Comparison of ENCODE assay signal across 19 mouse cellular contexts in the genomic region with DNA sequence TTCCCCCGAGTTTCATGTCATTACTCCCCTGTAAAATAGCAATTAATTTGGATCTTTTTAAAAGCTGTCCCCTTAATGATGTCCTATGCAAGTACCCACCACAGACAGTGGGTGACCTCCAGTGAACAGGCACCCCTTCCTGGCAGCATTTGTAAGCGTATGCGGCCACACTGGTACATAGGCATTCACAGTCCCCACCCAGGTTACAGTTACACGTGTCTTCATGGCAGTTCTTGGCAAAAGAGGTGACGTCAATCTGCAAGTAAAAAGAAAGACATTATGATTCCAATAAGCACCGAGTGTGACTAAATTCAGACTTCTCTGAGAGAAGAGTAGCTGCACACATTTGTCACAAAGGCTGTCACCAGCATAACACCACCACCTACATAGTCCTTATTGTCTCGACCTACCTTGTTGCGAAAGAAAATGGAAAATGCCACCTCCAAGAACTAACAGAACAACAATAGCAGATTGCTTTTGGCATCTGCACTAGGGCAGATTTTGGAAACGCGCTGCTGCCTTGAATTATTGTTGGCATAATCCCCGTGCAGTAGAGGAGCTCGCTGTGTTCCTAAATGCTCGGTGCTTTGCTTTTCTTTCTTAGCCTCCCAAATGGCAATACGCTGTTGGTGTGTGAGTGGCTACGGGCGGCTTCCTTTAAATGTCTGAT.
DNase-seq lines count a peak whose midpoint lies in the region; ATAC-seq and TF ChIP-seq lines count a peak whose summit lies in the region.
"Had no signal": no experiment of that assay in that cellular context is flagged by ENCODE, and none has a peak within 500 bp of the region (broad histone marks: within the 10 kb centered on the region; RNA-seq: fewer than 3 reads in every experiment).

No protein-coding gene starts in this region.

- peak; percentile 6 to 15 for DNase-seq in frontal cortex, postnatal 36 days (ENCODE audit: low spot score in 2 of 2)
- no peak for DNase-seq in frontal cortex, postnatal 25 days (ENCODE audit: low spot score in 2 of 2)
- peak; percentile 56 for DNase-seq in brain, adult 2 months (ENCODE audit: low read depth, low spot score)
- DNase-seq in layer of hippocampus, postnatal 10 days (ENCODE audit: low spot score in 2 of 2) = peak; percentile 9 to 13
- DNase-seq in hindbrain, embryonic 11.5 days (ENCODE audit: low spot score) = no peak
- DNase-seq: cerebellum, adult 9-11 months; heart, adult 18-20 months; heart, postnatal 4 days; kidney, postnatal 4 days; lung, adult 18-20 months had no signal

- H3K4me3 ChIP-seq in cortical plate, adult 2 months (ENCODE audit: insufficient read depth, low read length) = peak overlapping the region; percentile 26
- no peak overlapping the region for H3K4me3 ChIP-seq in hindbrain, embryonic 11.5 days (ENCODE audit: low read depth, low read length)
- H3K4me3 ChIP-seq: embryonic facial prominence, embryonic 13.5 days; heart, embryonic 15.5 days; kidney, embryonic 15.5 days had no signal

- H3K9me3 ChIP-seq in hindbrain, embryonic 11.5 days (ENCODE audit: control insufficient read depth, low read length) = no peaks in the 10 kb centered on the region
- H3K9me3 ChIP-seq: embryonic facial prominence, embryonic 13.5 days; heart, embryonic 15.5 days; kidney, embryonic 15.5 days had no signal

- H3K27ac ChIP-seq in cortical plate, adult 2 months (ENCODE audit: insufficient read depth, low read length) = no peak overlapping the region
- H3K27ac ChIP-seq in hindbrain, embryonic 11.5 days (ENCODE audit: low read depth, low read length) = no peak overlapping the region
- H3K27ac ChIP-seq: embryonic facial prominence, embryonic 13.5 days; heart, embryonic 15.5 days; hindbrain, postnatal 0 days; kidney, embryonic 15.5 days; stomach, postnatal 0 days had no signal

- no peak for TF ChIP-seq CTCF in cortical plate, adult 2 months (IDR thresholded peaks at IDR 0.05; ENCODE audit: extremely low read depth, insufficient read depth, low read length)

- H3K4me2 ChIP-seq in hindbrain, embryonic 11.5 days (replicated peaks; ENCODE audit: low read depth, low read length) = no peak overlapping the region
- H3K4me2 ChIP-seq: embryonic facial prominence, embryonic 13.5 days; heart, embryonic 15.5 days; kidney, embryonic 15.5 days; liver, embryonic 11.5 days had no signal

- 90% methylated on average over 16 of the region's 16 CpGs for WGBS in hindbrain, embryonic 11.5 days

- no peaks in the 10 kb centered on the region for H3K36me3 ChIP-seq in hindbrain, embryonic 11.5 days (ENCODE audit: control insufficient read depth, insufficient read depth, low read length)
- H3K36me3 ChIP-seq: embryonic facial prominence, embryonic 13.5 days; heart, embryonic 15.5 days; kidney, embryonic 15.5 days had no signal

- H3K9ac ChIP-seq in hindbrain, embryonic 11.5 days (ENCODE audit: low read depth, low read length) = no peak overlapping the region
- H3K9ac ChIP-seq: embryonic facial prominence, embryonic 13.5 days; heart, embryonic 15.5 days; kidney, embryonic 15.5 days had no signal

- no peaks in the 10 kb centered on the region for H3K4me1 ChIP-seq in cortical plate, adult 2 months (ENCODE audit: control insufficient read depth, insufficient read depth, low read length)
- no peaks in the 10 kb centered on the region for H3K4me1 ChIP-seq in hindbrain, embryonic 11.5 days (replicated peaks; ENCODE audit: control insufficient read depth, insufficient read depth, low read length)
- H3K4me1 ChIP-seq: embryonic facial prominence, embryonic 13.5 days; heart, embryonic 15.5 days; kidney, embryonic 15.5 days had no signal

- no peaks in the 10 kb centered on the region for H3K27me3 ChIP-seq in hindbrain, embryonic 11.5 days (ENCODE audit: control insufficient read depth, insufficient read depth, low read length)
- H3K27me3 ChIP-seq: embryonic facial prominence, embryonic 13.5 days; heart, embryonic 15.5 days; kidney, embryonic 15.5 days had no signal

- TF ChIP-seq POLR2A in cortical plate, adult 2 months (IDR thresholded peaks at IDR 0.05; ENCODE audit: extremely low read depth, insufficient read depth, low read length) = no peak

- ATAC-seq in hindbrain, embryonic 11.5 days (ENCODE audit: low FRiP score) = no peak
- ATAC-seq in cerebellum, adult (ENCODE audit: insufficient number of reproducible peaks, low FRiP score, low TSS enrichment) = no peak
- ATAC-seq: hindbrain, postnatal 0 days; intestine, postnatal 0 days had no signal

Comparison
In these comparisons a context has a peak if more than half of its experiments do, and no peak if none do; other contexts are left out.
1. DNase-seq: peak in frontal cortex, postnatal 36 days (2 of 2), brain, adult 2 months (single experiment) and layer of hippocampus, postnatal 10 days (2 of 2); none in frontal cortex, postnatal 25 days (0 of 2) and hindbrain, embryonic 11.5 days (single experiment).